Mouse (Mus musculus) embryo, embryonic 10.5 days (tissue): Measurements from ENCODE around the gene Olfr96.
"Not testable (repeated sequence)": the region's sequence is repeated elsewhere in the genome, so short reads cannot be mapped to it uniquely, and the experiment has no call there.

Experiments
- DNase-seq: peaks from one replicate; pipeline ENCODE4 v3.0.0-alpha.2; 2015; ENCODE audit warnings: low spot score

The Olfr96 gene

GRCm38 (mm10) chr17:37219846-37220245 is at the start of gene Olfr96:
Gene Olfr96 (plus strand): TSS chr17:37220146.
- no peak for DNase-seq

GRCm38 (mm10) chr17:37185474-37185873 is 34.5 kb upstream of the Olfr96 start:
- DNase-seq: no peak

- DNase-seq: peak; percentile 55
These were observed 29.2 kb upstream of the Olfr96 start for GRCm38 (mm10) chr17:37190711-37191110.

GRCm38 (mm10) chr17:37193032-37193431 is 26.9 kb upstream of the Olfr96 start:
- no peak for DNase-seq

- DNase-seq: no peak
These were observed 26.3 kb upstream of the Olfr96 start, which contains the start of gene Ubd for GRCm38 (mm10) chr17:37193656-37194055. Gene Ubd (plus strand): TSS chr17:37193892.

GRCm38 (mm10) chr17:37194782-37195181 is 25.2 kb upstream of the Olfr96 start:
- DNase-seq: no peak

GRCm38 (mm10) chr17:37196845-37197724 is 22.9 kb upstream of the Olfr96 start:
- peak; percentile 71 for DNase-seq

GRCm38 (mm10) chr17:37200894-37201293 is 19.1 kb upstream of the Olfr96 start, which contains the start of gene Olfr94:
Gene Olfr94 (minus strand): TSS chr17:37200994.
- no peak for DNase-seq

- DNase-seq: peak; percentile 92
These were observed 16.6 kb upstream of the Olfr96 start for GRCm38 (mm10) chr17:37203206-37203916.

- no peak for DNase-seq
These were observed 16.1 kb upstream of the Olfr96 start for GRCm38 (mm10) chr17:37203917-37204236.

- peak; percentile 14 for DNase-seq
These were observed 8.8 kb upstream of the Olfr96 start for GRCm38 (mm10) chr17:37210884-37211768.

- no peak for DNase-seq
These were observed 6.9 kb upstream of the Olfr96 start, which contains the start of gene Olfr95 for GRCm38 (mm10) chr17:37213018-37213417. Gene Olfr95 (minus strand): TSS chr17:37213118.

GRCm38 (mm10) chr17:37218486-37218885 is 1.5 kb upstream of the Olfr96 start:
- no peak for DNase-seq

- peak; percentile 8 for DNase-seq
These were observed 1.9 kb downstream of the Olfr96 start for GRCm38 (mm10) chr17:37221879-37222278.

- DNase-seq: not testable (repeated sequence)
These were observed 17.3 kb downstream of the Olfr96 start, which contains the start of gene Olfr97 for GRCm38 (mm10) chr17:37237230-37237629. Gene Olfr97 (minus strand): TSS chr17:37237330.

- no peak for DNase-seq
These were observed 22.3 kb downstream of the Olfr96 start for GRCm38 (mm10) chr17:37242198-37242597.

GRCm38 (mm10) chr17:37246715-37247114 is 26.8 kb downstream of the Olfr96 start:
- peak; percentile 52 for DNase-seq

- no peak for DNase-seq
These were observed 29.5 kb downstream of the Olfr96 start for GRCm38 (mm10) chr17:37249460-37249859.

- DNase-seq: peak; percentile 33
These were observed 30.6 kb downstream of the Olfr96 start for GRCm38 (mm10) chr17:37250544-37250943.

GRCm38 (mm10) chr17:37263626-37264025 is 43.7 kb downstream of the Olfr96 start, which contains the start of gene Olfr98:
Gene Olfr98 (minus strand): TSS chr17:37263749.
- no peak for DNase-seq

- DNase-seq: peak; percentile 97
These were observed 50.2 kb downstream of the Olfr96 start, which contains the start of gene H2-M3 for GRCm38 (mm10) chr17:37270058-37270701. Gene H2-M3 (plus strand): TSS chr17:37270220.
